Mouse (Mus musculus): ENCODE measurements around the gene Ryr1.
A peak's percentile ranks its signal among the peaks of the same experiment; 100 is the strongest.
"Not testable (repeated sequence)": the region's sequence is repeated elsewhere in the genome, so short reads cannot be mapped to it uniquely, and the experiment has no call there.

Ryr1 gene

GRCm38 (mm10) chr7:29084411-29084810, 40.6 kb downstream of the Ryr1 start:
- DNase-seq (ENCODE audit: low read depth, low spot score): peak; percentile 42

- no peak for DNase-seq (ENCODE audit: low read depth, low spot score)
Observed at GRCm38 (mm10) chr7:29079419-29079950, 45.5 kb downstream of the Ryr1 start.

- no peak for DNase-seq (ENCODE audit: low read depth, low spot score)
Observed at GRCm38 (mm10) chr7:29076977-29077376, 48.0 kb downstream of the Ryr1 start.

- no peak for DNase-seq (ENCODE audit: low read depth, low spot score)
Observed at GRCm38 (mm10) chr7:29075208-29075607, 49.8 kb downstream of the Ryr1 start.

GRCm38 (mm10) chr7:29072689-29073088, 52.3 kb downstream of the Ryr1 start:
- no peak for DNase-seq (ENCODE audit: low read depth, low spot score)

- DNase-seq (ENCODE audit: low read depth, low spot score): no peak
Observed at GRCm38 (mm10) chr7:29071169-29071891, 53.6 kb downstream of the Ryr1 start.

GRCm38 (mm10) chr7:29070364-29071168, 54.4 kb downstream of the Ryr1 start:
- no peak for DNase-seq (ENCODE audit: low read depth, low spot score)

GRCm38 (mm10) chr7:29067758-29068157, 57.2 kb downstream of the Ryr1 start:
- DNase-seq (ENCODE audit: low read depth, low spot score): no peak

GRCm38 (mm10) chr7:29063476-29063875, 61.5 kb downstream of the Ryr1 start:
- not testable (repeated sequence) for DNase-seq (ENCODE audit: low read depth, low spot score)

- DNase-seq (ENCODE audit: low read depth, low spot score): no peak
Observed at GRCm38 (mm10) chr7:29061522-29062037, 63.4 kb downstream of the Ryr1 start.

- DNase-seq (ENCODE audit: low read depth, low spot score): no peak
Observed at GRCm38 (mm10) chr7:29059445-29059844, 65.5 kb downstream of the Ryr1 start.

GRCm38 (mm10) chr7:29052821-29053220, 72.2 kb downstream of the Ryr1 start:
- DNase-seq (ENCODE audit: low read depth, low spot score): no peak

GRCm38 (mm10) chr7:29050797-29051196, 74.2 kb downstream of the Ryr1 start:
- no peak for DNase-seq (ENCODE audit: low read depth, low spot score)

GRCm38 (mm10) chr7:29048615-29049014, 76.4 kb downstream of the Ryr1 start:
- DNase-seq (ENCODE audit: low read depth, low spot score): no peak

- no peak for DNase-seq (ENCODE audit: low read depth, low spot score)
Observed at GRCm38 (mm10) chr7:29048070-29048469, 76.9 kb downstream of the Ryr1 start.

GRCm38 (mm10) chr7:29046533-29046932, 78.4 kb downstream of the Ryr1 start:
- no peak for DNase-seq (ENCODE audit: low read depth, low spot score)

- DNase-seq (ENCODE audit: low read depth, low spot score): no peak
Observed at GRCm38 (mm10) chr7:29044302-29044701, 80.7 kb downstream of the Ryr1 start.

- DNase-seq (ENCODE audit: low read depth, low spot score): no peak
Observed at GRCm38 (mm10) chr7:29043674-29044057, 81.3 kb downstream of the Ryr1 start.

- peak; percentile 87 for DNase-seq (ENCODE audit: low read depth, low spot score)
Observed at GRCm38 (mm10) chr7:29043016-29043673, 81.8 kb downstream of the Ryr1 start.

- no peak for DNase-seq (ENCODE audit: low read depth, low spot score)
Observed at GRCm38 (mm10) chr7:29041194-29041593, 83.8 kb downstream of the Ryr1 start.

- no peak for DNase-seq (ENCODE audit: low read depth, low spot score)
Observed at GRCm38 (mm10) chr7:29039985-29040661, 84.9 kb downstream of the Ryr1 start.

All from skeletal muscle tissue, adult 2 months (tissue).